Mouse (Mus musculus) gastrocnemius, adult 18-20 months (tissue): ENCODE measurements at regions not wholly inside any gene's neighbourhood (a gene's known extent, or its start where the extent isn't known, plus 50 kb on each side); places are given as distances from the start of the nearest gene placed in this dataset.

ENCODE experiments used
- DNase-seq: peaks from one replicate; pipeline ENCODE4 v3.0.0; 2021; ENCODE audit warnings: low spot score

DNA sequence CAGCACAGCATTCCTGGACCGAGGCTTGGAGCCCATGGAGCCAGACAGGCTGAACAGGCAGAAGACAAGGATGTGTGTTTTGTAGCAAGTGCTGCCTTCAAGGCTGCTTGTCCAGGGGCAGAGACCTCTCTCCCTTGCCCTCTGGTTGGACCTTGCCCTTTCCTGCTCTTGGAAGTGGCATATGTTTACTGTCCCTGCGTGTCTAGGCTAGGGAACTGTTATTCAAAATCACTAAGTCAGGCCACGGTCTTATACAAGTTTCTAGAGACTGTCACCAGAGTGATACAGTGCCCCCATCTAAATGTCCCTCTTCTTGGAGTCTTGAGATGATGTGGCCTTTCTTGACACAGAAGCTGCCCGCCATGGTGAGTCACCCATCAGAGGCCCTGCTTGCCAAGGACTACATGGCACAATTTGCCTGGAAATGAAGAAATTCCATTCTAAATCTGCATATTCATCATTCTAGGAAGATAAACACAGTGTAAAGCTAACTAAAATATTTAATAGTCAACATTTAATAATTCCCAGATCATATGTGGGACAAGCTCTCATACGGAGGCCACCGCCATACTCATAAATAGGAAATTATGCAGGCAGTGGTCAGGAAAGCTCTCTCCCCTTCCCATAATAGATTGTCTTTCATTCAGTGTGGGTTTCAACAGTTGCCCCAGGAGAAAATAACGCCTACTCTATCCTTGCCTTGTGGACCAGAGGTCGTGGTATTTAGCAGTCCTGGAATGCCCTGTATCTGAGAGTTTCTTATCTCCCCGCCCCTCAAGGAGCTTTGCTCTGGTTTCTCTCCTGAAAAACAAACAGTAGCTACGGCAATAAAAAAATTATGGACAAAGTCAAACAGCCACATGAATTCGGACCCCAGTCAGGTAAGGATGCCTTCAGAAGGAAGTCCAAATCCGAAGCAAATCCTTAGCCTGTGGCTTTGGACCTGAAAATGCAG, 50.9 kb upstream of the Lmo4 start:
- no peak for DNase-seq
